Mouse (Mus musculus) spleen, adult 12 weeks (tissue): ENCODE data around the gene Padi1.

Source experiments
- DNase-seq: peaks from one replicate; pipeline ENCODE4 v3.0.0; 2022; ENCODE audit warnings: low spot score

The Padi1 gene

DNA sequence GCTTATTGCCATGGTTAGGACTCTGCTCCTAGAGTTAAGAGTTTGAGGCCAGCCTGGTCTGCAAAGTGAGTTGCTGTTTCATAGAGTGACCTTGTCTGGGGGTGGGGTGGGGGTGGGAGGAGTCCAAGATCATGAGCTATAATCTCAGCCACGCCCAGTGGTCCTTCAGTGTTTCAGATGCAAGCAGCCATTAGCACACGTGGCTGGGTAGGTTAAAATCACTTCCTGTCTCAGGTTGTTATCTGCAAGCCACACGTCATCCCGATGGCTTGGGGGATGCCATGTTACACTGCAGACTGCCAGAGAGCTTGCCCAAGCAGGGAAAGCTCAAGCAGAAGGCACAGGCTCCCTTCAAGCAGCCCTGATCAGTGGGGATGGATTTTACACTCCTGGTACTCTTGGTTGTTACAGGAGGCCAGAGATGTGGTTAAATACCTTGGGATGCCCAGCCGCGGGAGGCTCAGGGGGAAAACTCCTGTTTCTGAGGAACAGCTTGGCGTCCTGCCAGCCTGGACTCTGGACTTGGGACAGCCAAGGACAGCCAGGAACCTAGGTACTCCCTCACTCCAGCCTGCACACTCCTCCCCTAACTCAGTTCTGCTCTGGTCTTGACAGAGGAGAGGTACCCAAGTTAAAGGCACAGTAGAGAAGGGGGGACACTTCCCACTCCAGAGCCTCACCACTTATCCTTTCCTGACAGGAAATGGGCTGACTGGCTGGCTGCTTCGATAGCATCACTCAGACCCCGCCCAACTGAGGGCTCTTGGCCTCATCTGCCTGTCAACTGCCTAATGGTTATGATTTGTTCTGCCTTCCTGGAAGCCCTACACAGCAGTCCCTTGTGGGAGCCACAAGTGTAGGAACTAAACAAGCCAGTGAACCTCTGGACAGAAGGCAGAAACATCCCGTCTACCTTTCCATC lies 29.3 kb downstream of the Padi1 start:
- no peak for DNase-seq

DNA sequence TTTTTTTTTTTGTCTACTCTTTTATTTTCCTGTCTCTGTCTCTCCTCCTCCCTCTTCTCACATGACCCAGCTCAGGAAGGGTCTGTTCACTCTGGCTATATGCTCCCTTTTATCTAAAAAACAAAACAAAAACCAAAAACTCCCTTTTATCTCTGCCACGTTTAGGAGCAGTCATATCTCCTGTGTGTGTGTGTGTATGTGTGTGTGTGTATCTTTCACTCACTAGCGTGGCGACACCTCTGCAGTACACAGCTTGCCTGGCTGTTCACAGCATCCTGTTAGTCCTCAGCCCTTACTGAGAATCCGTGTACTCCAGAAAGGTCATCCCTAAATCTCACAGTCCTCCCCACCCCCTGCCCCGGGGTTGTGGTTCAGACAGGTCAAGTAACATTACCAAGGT lies 30.1 kb downstream of the Padi1 start:
- no peak for DNase-seq

GRCm38 (mm10) chr4:140814241-140815225 lies 31.0 kb downstream of the Padi1 start:
- DNase-seq: peak; percentile 25

DNA sequence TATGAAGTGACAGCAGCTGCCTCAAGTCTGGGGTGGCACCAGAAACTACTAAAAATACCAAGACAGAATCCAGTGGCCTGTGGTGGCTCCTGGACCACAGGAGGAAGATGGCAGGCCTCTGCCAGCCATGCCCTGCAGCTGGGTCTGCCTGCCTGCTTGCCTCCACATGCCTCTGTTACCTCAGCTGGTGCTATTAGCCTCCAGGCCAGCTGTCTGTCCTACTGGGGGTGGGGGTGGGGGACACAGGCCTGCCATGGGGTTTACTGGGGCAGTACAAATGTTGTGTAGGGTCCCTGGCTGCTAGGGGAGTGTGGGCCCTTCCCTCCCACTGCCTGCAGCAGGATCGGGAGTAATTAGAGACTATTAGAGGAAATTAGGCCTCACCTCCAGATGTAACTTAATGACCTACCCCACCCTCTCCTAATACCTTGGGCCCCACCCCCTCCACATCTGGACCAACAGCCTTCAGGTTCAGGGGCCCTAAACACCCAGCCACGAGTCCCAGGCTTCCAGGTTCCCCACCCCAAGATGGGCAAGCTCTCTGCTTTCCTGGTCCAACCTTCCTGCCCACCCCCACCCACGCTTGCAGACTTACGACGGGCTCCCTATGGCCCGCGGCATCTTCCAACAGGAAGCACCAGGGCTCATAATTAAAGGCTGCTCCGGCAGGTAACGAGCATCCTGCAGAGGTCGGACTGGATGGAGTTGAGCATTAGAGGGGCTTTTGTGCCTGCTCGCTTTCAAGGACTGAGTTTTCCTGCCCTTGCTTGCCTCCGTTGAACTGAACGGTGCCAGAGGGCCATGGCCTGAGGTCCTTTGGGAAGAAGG lies 32.0 kb downstream of the Padi1 start:
- DNase-seq: no peak

- DNase-seq: no peak
Observed at GRCm38 (mm10) chr4:140812609-140813008, 33.0 kb downstream of the Padi1 start.

DNA sequence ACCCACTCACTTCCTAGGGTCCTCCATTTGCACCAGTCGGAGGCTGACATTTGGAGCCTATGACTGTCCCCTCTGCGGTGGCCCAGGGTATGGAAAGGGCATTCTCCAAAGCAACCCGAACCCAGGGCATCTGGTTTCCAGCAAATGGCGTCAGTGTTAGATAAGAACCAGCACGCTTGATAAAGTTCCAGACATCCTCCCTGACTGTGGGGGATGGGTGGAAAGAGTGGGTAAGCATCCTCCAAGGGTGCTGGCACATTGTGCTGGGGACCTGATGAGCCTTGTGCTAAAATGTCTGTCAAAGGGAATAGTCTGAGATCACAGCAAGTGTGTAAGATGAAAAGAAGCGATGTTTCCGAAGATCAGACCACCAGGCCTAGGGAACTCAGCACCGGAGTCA lies 33.4 kb downstream of the Padi1 start:
- no peak for DNase-seq

- DNase-seq: no peak
Observed at GRCm38 (mm10) chr4:140810458-140811260, 34.9 kb downstream of the Padi1 start, which contains the start of gene Padi3. Gene Padi3 (minus strand): TSS chr4:140810648.

DNA sequence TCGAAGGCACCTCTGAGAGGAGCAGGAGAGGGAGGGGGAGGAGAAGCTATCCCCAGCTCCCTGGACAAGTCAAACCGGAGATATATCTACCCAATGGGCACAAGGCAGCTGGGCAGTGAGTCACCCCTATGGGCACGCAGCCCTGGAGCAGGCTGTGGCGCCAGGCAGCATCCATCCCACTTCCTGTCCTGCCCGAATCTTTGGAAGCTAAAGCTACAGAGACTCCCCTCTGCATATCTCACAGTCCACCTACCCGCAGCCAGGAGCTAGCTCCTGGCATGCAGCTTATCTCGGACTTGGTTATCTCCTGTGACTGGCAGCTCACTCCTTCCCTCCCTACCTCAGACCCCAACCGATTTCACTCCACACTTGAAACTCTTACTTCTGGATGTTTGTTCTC lies 36.5 kb downstream of the Padi1 start:
- no peak for DNase-seq

- DNase-seq: no peak
Observed at GRCm38 (mm10) chr4:140804601-140805000, 41.0 kb downstream of the Padi1 start.

- DNase-seq: no peak
Observed at GRCm38 (mm10) chr4:140801364-140801763, 44.2 kb downstream of the Padi1 start.

- DNase-seq: no peak
Observed at GRCm38 (mm10) chr4:140796786-140797185, 48.8 kb downstream of the Padi1 start.

GRCm38 (mm10) chr4:140794678-140795077 lies 50.9 kb downstream of the Padi1 start:
- DNase-seq: no peak

DNA sequence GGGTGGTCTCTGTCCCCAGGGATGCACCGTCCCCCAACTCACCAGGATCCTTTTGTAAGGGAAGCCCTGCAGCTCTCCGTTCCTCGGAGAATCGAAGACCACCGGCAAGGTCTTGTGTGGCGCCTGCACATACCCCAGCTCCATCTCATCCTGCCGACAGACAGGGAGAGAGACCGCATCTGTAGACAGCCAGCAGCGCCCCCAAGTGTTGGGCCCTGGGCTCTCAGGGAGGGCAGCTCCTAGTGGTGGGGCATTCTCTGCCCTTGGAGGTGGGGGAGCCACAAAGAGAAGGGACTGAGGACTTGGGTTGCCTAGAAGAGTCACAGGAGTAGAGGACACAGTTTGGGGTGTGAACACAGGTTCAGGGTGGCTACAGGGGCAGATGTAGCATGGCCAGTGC lies 51.8 kb downstream of the Padi1 start:
- DNase-seq: no peak

DNA sequence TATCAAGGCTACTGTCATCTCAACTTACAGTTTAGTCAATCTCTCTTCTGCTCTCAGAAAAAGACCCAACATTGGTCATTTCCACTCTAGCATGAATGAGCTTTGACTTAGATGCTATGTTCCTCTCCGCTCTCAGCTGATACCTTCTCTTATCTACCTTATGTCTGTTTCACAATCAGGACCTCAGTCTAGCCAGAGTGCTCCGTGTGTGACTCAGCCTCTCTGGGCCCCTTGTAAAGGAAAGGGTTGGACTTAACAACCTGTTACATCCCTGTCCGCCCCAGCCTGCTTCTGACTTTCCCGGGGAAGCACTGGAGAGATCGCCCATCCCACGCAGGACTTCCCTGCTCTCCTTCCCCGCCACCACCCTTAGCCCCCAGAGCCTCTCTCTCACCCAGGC lies 53.0 kb downstream of the Padi1 start:
- no peak for DNase-seq

- no peak for DNase-seq
Observed at GRCm38 (mm10) chr4:140791071-140791470, 54.5 kb downstream of the Padi1 start.

DNA sequence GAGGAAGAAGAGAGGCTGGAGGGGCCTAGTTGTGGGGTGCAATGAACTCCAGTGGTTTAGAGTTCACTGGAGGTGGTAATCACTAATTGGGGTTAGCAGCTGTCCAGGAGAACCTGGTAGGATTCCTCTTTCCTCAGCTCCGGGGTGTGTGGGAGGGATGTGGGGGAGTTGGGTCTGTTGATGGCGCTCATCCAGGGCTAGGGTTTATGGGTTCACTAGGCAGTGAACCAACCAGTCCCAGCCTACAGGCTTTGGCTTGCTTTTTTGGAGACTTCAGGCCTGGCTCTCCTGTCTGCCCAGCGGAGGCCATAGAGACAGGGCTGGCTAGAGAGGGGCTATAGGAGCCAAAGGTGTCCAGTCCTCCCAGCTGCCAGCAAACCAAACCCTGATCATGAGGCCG lies 55.6 kb downstream of the Padi1 start:
- no peak for DNase-seq

- DNase-seq: peak; percentile 67
Observed at GRCm38 (mm10) chr4:140788983-140789382, 56.6 kb downstream of the Padi1 start.

- no peak for DNase-seq
Observed at GRCm38 (mm10) chr4:140788264-140788663, 57.3 kb downstream of the Padi1 start.

GRCm38 (mm10) chr4:140787414-140787813 lies 58.2 kb downstream of the Padi1 start:
- no peak for DNase-seq

- no peak for DNase-seq
Observed at GRCm38 (mm10) chr4:140785217-140785616, 60.4 kb downstream of the Padi1 start.
